Mouse (Mus musculus) hindlimb bud, embryonic 11.5 days (tissue): ENCODE measurements around the gene Ttpal.

Source experiments
- DNase-seq: peaks from one replicate; pipeline ENCODE4 v3.0.0-alpha.2; 2012; ENCODE audit warnings: low read depth, low spot score; ENCODE audit errors: extremely low spot score

Ttpal gene

GRCm38 (mm10) chr2:163602101-163602971 is at the start of gene Ttpal:
TSS of gene Ttpal (plus strand) at chr2:163602314.
- peak; percentile 26 for DNase-seq

- DNase-seq, result no peak
Observed at GRCm38 (mm10) chr2:163552518-163552929, 49.6 kb upstream of the Ttpal start.

- no peak for DNase-seq
Observed at GRCm38 (mm10) chr2:163554425-163554982, 47.6 kb upstream of the Ttpal start.

- no peak for DNase-seq
Observed at GRCm38 (mm10) chr2:163554996-163555395, 47.1 kb upstream of the Ttpal start.

GRCm38 (mm10) chr2:163555417-163555816 is 46.7 kb upstream of the Ttpal start:
- no peak for DNase-seq

GRCm38 (mm10) chr2:163558548-163558947 is 43.6 kb upstream of the Ttpal start:
- no peak for DNase-seq

GRCm38 (mm10) chr2:163559236-163559635 is 42.9 kb upstream of the Ttpal start:
- no peak for DNase-seq

GRCm38 (mm10) chr2:163560247-163560646 is 41.9 kb upstream of the Ttpal start:
- DNase-seq, result no peak

GRCm38 (mm10) chr2:163561258-163561948 is 40.7 kb upstream of the Ttpal start:
- DNase-seq, result no peak

- DNase-seq, result peak; percentile 18
Observed at GRCm38 (mm10) chr2:163564646-163565045, 37.5 kb upstream of the Ttpal start.

- no peak for DNase-seq
Observed at GRCm38 (mm10) chr2:163574321-163574720, 27.8 kb upstream of the Ttpal start.

GRCm38 (mm10) chr2:163575248-163575647 is 26.9 kb upstream of the Ttpal start:
- no peak for DNase-seq

- no peak for DNase-seq
Observed at GRCm38 (mm10) chr2:163577986-163578385, 24.1 kb upstream of the Ttpal start.

- DNase-seq, result no peak
Observed at GRCm38 (mm10) chr2:163580069-163580945, 21.8 kb upstream of the Ttpal start.

GRCm38 (mm10) chr2:163583226-163584087 is 18.7 kb upstream of the Ttpal start:
- DNase-seq, result no peak

- DNase-seq, result no peak
Observed at GRCm38 (mm10) chr2:163584088-163584426, 18.1 kb upstream of the Ttpal start.

GRCm38 (mm10) chr2:163586384-163587261 is 15.5 kb upstream of the Ttpal start:
- no peak for DNase-seq

- DNase-seq, result no peak
Observed at GRCm38 (mm10) chr2:163587506-163587905, 14.6 kb upstream of the Ttpal start.

- no peak for DNase-seq
Observed at GRCm38 (mm10) chr2:163590211-163590610, 11.9 kb upstream of the Ttpal start.
